Mouse (Mus musculus) heart, postnatal 25 days (tissue): ENCODE measurements at regions not wholly inside any gene's neighbourhood (a gene's known extent, or its start where the extent isn't known, plus 50 kb on each side); places are given as distances from the start of the nearest gene placed in this dataset.

Experiments used
- DNase-seq: peaks from one replicate; pipeline ENCODE4 v3.0.0; 2022; ENCODE audit warnings: low spot score
- intact Hi-C: fragments of 180-260 bp; cut with DNase I; formaldehyde crosslinking; loops from one replicate; pipeline ENCODE4 v1.15.1; 2025

GRCm38 (mm10) chr4:153068484-153069033 lies 414.1 kb downstream of the Ajap1 start:
- intact Hi-C loops = no loop called here
- DNase-seq = no peak

- intact Hi-C loops = no loop called here
- DNase-seq = no peak
These were observed 418.5 kb downstream of the Ajap1 start for GRCm38 (mm10) chr4:153064021-153064605.

- intact Hi-C loops = no loop called here
These were observed 419.2 kb downstream of the Ajap1 start for GRCm38 (mm10) chr4:153063402-153063801.

GRCm38 (mm10) chr4:153058152-153058551 lies 424.5 kb downstream of the Ajap1 start:
- no peak for DNase-seq
- intact Hi-C loops = no loop called here

More at GRCm38 (mm10) chr4:153063402-153063801, 419.2 kb downstream of the Ajap1 start:
- no peak for DNase-seq

- DNase-seq = no peak
- intact Hi-C loops = no loop called here
These were observed 458.9 kb downstream of the Ajap1 start for GRCm38 (mm10) chr4:153023711-153024110.

- intact Hi-C loops = no loop called here
- no peak for DNase-seq
These were observed 463.4 kb downstream of the Ajap1 start for GRCm38 (mm10) chr4:153019211-153019610.

- DNase-seq = no peak
- intact Hi-C loops = no loop called here
These were observed 464.3 kb downstream of the Ajap1 start for GRCm38 (mm10) chr4:153018138-153018921.

GRCm38 (mm10) chr4:153017816-153018137 lies 464.8 kb downstream of the Ajap1 start:
- DNase-seq = no peak
- intact Hi-C loops = no loop called here

- intact Hi-C loops = no loop called here
- no peak for DNase-seq
These were observed 479.3 kb downstream of the Ajap1 start for GRCm38 (mm10) chr4:153003338-153003737.

- DNase-seq = no peak
- intact Hi-C loops = no loop called here
These were observed 480.1 kb downstream of the Ajap1 start for GRCm38 (mm10) chr4:153002516-153002915.

GRCm38 (mm10) chr4:153001761-153002160 lies 480.9 kb downstream of the Ajap1 start:
- intact Hi-C loops = no loop called here
- DNase-seq = no peak

- intact Hi-C loops = no loop called here
- DNase-seq = no peak
These were observed 483.1 kb downstream of the Ajap1 start for GRCm38 (mm10) chr4:152999526-152999925.

GRCm38 (mm10) chr4:152997251-152997650 lies 485.4 kb downstream of the Ajap1 start:
- intact Hi-C loops = no loop called here
- no peak for DNase-seq

GRCm38 (mm10) chr4:152996641-152997040 lies 486.0 kb downstream of the Ajap1 start:
- DNase-seq = no peak
- intact Hi-C loops = no loop called here

- intact Hi-C loops = no loop called here
- no peak for DNase-seq
These were observed 487.5 kb downstream of the Ajap1 start for GRCm38 (mm10) chr4:152995052-152995595.

- no peak for DNase-seq
- intact Hi-C loops = no loop called here
These were observed 488.4 kb downstream of the Ajap1 start for GRCm38 (mm10) chr4:152994206-152994605.

- intact Hi-C loops = no loop called here
- no peak for DNase-seq
These were observed 492.3 kb downstream of the Ajap1 start for GRCm38 (mm10) chr4:152990266-152990665.

GRCm38 (mm10) chr4:152987726-152988125 lies 494.9 kb downstream of the Ajap1 start:
- intact Hi-C loops = no loop called here
- no peak for DNase-seq

GRCm38 (mm10) chr4:152975012-152975675 lies 497.5 kb upstream of the Kcnab2 start:
- no peak for DNase-seq
- intact Hi-C loops = no loop called here

- intact Hi-C loops = no loop called here
- no peak for DNase-seq
These were observed 485.3 kb upstream of the Kcnab2 start for GRCm38 (mm10) chr4:152963001-152963400.

- no peak for DNase-seq
- intact Hi-C loops = no loop called here
These were observed 484.5 kb upstream of the Kcnab2 start for GRCm38 (mm10) chr4:152962165-152962564.
